Mouse (Mus musculus) heart, embryonic 11.5 days (tissue): ENCODE results near the gene Lrsam1. TPM values are rescaled to one million over a fixed set of nuclear protein-coding genes. Genes with fewer than 3 reads are reported as not detected.
A peak's percentile ranks its signal among the peaks of the same experiment; 100 is the strongest.

ENCODE experiments used
- ATAC-seq: fragments of 200-750 bp; cut with Nextera tagmentation; replicated peaks from 2 replicates; pipeline ENCODE4 v1.8.0; 2017; ENCODE audit warnings: moderate library complexity; ENCODE audit not compliant: insufficient number of reproducible peaks, low FRiP score, low TSS enrichment
- H3K27ac ChIP-seq: fragments of 300-500 bp; sonication (generic); 2 replicates; pipeline ENCODE4 v1.5.1; 2014; ENCODE audit warnings: mild to moderate bottlenecking, low read depth, low read length
- H3K27me3 ChIP-seq: fragments of 300-500 bp; sonication (generic); 2 replicates; pipeline ENCODE4 v1.6.1; 2014; ENCODE audit warnings: mild to moderate bottlenecking, low read length, mixed read lengths; ENCODE audit not compliant: control insufficient read depth, insufficient read depth
- H3K36me3 ChIP-seq: fragments of 300-500 bp; sonication (generic); 2 replicates; pipeline ENCODE4 v1.6.1; 2014; ENCODE audit warnings: mild to moderate bottlenecking, low read length, moderate library complexity, mixed read lengths; ENCODE audit not compliant: control insufficient read depth, insufficient read depth
- H3K4me1 ChIP-seq: fragments of 300-500 bp; sonication (generic); 2 replicates; pipeline ENCODE4 v1.6.1; 2014; ENCODE audit warnings: low read length; ENCODE audit not compliant: control insufficient read depth, insufficient read depth
- H3K4me2 ChIP-seq: fragments of 300-500 bp; sonication (generic); 2 replicates; pipeline ENCODE4 v1.6.1; 2014; ENCODE audit warnings: mild to moderate bottlenecking, moderate library complexity
- H3K4me3 ChIP-seq: fragments of 300-500 bp; sonication (generic); 2 replicates; pipeline ENCODE4 v1.5.1; 2014; ENCODE audit warnings: low read depth, low read length
- H3K9ac ChIP-seq: fragments of 300-500 bp; sonication (generic); 2 replicates; pipeline ENCODE4 v1.6.1; 2014; ENCODE audit warnings: mild to moderate bottlenecking, low read depth, low read length, moderate library complexity
- H3K9me3 ChIP-seq: fragments of 300-500 bp; sonication (generic); replicated peaks from 2 replicates; pipeline ENCODE4 v1.6.1; 2016; ENCODE audit warnings: low read length; ENCODE audit not compliant: control insufficient read depth
- WGBS: fragments of 180-500 bp; shearing (Covaris S2); extraction: QIAGEN DNeasy Blood & Tissue Kit; methylation state at CpG from one replicate; pipeline ENCODE4 v1.1.7; 2014; ENCODE audit not compliant: insufficient replicate concordance; 5-methylcytosine and 5-hydroxymethylcytosine counted together
- polyA plus RNA-seq: library from polyadenylated mRNA; unstranded; fragments of >200 nt; fragmentation: Nextera tagmentation; extraction: Ambion mirVana; gene quantifications from 2 replicates; pipeline ENCODE4 v1.2.1, GENCODE M21; 2014

The Lrsam1 gene
- polyA plus RNA-seq, 1 experiment from 2014 or later = 6.7 TPM

DNA sequence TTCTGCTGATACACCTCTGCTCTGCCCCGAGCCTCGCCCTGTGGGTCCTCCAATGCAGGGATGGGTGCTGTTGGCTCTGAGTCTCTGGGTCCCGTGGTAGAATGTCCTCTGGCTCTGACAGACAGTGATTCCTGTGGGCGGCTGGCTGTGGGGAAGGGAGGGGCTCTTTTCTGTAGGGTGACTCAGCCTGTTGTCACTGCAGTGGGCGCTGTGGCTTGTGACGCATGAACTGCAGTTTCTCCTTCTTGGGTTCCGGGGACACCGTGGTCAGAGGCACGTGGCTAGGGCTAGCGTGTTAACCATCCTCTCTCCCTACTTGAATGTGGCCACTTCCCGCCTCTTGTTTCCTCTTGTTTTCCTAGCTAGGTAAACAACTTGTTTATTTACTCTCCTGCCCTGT lies 43.9 kb downstream of the Lrsam1 start:
- no peak for ATAC-seq
- H3K27ac ChIP-seq = no peak overlapping the region
- H3K4me2 ChIP-seq = no peak overlapping the region
- H3K4me1 ChIP-seq = peaks cover 18% of the 10 kb centered on the region
- H3K27me3 ChIP-seq = no peaks in the 10 kb centered on the region
- 79% methylated on average over 11 of the region's 11 CpGs for WGBS
- no peak overlapping the region for H3K9ac ChIP-seq
- H3K36me3 ChIP-seq = peaks cover 29% of the 10 kb centered on the region
- no peak overlapping the region for H3K4me3 ChIP-seq
- H3K9me3 ChIP-seq = no peaks in the 10 kb centered on the region

DNA sequence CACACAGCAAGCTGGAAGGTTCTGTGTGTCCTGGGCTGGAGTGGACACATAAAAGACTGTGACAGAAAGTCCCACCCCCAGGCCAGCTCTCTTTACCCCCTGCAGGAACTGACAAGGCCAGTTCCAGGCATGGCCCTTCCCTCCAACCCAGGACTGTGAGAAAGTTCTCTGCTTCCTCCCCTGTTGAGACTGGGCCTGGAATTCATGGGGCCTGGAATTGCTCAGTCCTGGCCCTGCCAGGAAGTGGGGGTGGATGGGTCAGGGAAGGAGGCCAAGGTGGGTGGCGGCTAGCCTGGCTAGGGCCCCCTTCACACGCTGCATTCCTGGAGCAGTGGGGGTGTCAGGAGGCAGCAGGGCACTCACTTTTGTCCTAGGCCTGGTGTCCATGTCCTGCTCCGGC lies 46.5 kb downstream of the Lrsam1 start:
- no peak overlapping the region; the same call in 1 of the 2 replicates for H3K9ac ChIP-seq
- H3K36me3 ChIP-seq = peaks cover 18% of the 10 kb centered on the region
- no peaks in the 10 kb centered on the region for H3K9me3 ChIP-seq
- peak; percentile 76 for ATAC-seq
- no peak overlapping the region for H3K4me2 ChIP-seq
- H3K4me1 ChIP-seq = peaks cover 18% of the 10 kb centered on the region
- H3K4me3 ChIP-seq = no peak overlapping the region
- H3K27me3 ChIP-seq = no peaks in the 10 kb centered on the region
- WGBS = 18% methylated on average over 3 of the region's 3 CpGs
- peak overlapping the region; percentile 96 for H3K27ac ChIP-seq

DNA sequence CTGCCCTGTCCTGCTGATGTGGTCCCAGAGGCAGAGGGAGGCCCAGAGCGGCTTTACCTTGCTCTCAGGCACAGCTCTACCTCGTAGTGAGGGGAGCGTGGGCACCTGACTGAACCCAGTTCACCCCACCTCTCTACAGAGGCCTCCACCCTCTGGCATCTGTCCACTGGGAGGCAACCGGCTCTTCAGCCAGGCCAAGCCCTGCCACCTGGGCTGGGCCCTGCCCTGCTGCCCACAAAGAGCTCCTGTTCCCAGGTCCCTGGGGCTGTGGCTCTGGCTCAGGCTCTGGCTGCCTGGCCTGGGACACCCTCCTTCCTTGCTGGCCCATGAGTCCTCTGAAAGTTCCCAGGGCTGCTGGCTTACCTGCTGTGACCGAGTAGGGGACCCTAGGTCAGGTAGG lies 47.1 kb downstream of the Lrsam1 start:
- Histone ChIP-seq H3K27ac (peak overlapping the region; percentile 96), H3K9me3 (no peaks in the 10 kb centered on the region), H3K9ac (peak overlapping the region; percentile 46), H3K4me3 (no peak overlapping the region), H3K4me1 (peaks cover 18% of the 10 kb centered on the region), H3K27me3 (no peaks in the 10 kb centered on the region), H3K4me2 (no peak overlapping the region), H3K36me3 (peaks cover 12% of the 10 kb centered on the region)
- WGBS = 65% methylated on average over 5 of the region's 5 CpGs
- ATAC-seq = 0 out of 2 replicates have a peak, but pooled peaks have one; percentile 10

DNA sequence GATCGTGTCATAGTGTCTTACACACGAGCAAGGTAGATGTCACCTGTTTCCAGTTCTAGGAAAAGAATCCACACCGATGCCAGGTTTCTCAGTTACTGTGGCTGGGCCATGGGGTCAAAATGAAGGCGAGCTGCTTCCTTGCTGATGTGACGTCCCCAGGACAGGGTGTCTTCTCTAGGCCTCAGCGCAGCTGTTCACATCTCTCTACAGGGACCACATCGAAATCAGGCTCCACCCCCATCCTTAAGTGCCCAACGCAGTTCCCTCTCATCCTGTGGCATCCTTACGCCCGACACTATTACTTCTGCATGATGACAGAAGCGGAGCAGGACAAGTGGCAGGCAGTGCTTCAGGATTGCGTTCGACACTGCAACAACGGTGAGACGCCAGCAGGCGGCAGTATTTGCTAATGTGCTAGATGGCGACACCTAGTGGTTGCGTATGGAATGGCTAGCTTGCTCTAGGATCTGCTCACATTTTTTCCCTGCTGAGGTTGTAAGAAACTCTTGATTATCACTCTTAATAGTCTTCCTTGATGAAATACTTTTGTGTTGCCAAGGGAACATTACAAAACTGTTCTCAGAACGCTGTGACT lies 49.1 kb downstream of the Lrsam1 start:
- 27% methylated on average over 19 of the region's 19 CpGs for WGBS
- Histone ChIP-seq H3K4me1 (peaks cover 39% of the 10 kb centered on the region), H3K36me3 (peaks cover 8% of the 10 kb centered on the region; the same call in 1 of the 2 replicates), H3K9ac (no peak overlapping the region), H3K4me2 (no peak overlapping the region), H3K27me3 (no peaks in the 10 kb centered on the region), H3K27ac (no peak overlapping the region), H3K9me3 (no peaks in the 10 kb centered on the region), H3K4me3 (no peak overlapping the region)
- ATAC-seq = no peak

DNA sequence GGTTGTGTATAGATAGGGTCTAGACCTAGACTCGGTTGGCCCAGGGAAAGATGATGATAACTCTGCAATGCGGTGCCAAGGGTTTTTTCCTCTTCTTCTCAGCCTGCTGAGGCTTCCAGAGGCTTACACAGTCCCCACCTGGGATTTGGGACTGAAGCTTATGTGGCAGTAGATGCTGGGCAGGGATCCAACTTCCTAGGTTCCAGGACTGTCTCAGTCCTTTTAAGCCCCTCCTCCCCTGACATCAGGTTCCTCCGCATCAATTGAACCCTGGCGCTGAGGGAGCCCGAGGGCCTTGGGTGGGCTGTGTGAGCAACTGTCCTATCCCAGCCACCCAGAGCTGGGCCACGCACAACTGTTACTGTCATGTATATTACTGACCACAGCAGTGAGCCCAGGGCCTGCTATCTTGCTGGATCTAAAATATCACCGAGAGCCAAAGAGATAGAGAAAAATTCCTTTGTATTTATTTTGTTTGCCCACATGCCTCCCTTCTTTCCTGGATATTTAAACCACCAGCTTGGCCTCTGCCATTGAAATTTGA lies 49.7 kb downstream of the Lrsam1 start:
- Histone ChIP-seq H3K27ac (no peak overlapping the region), H3K36me3 (peaks cover 8% of the 10 kb centered on the region; the same call in 1 of the 2 replicates), H3K4me2 (no peak overlapping the region), H3K4me3 (no peak overlapping the region), H3K9ac (no peak overlapping the region), H3K9me3 (no peaks in the 10 kb centered on the region), H3K4me1 (peaks cover 45% of the 10 kb centered on the region), H3K27me3 (no peaks in the 10 kb centered on the region)
- ATAC-seq = no peak
- WGBS = 76% methylated on average over 7 of the region's 7 CpGs

DNA sequence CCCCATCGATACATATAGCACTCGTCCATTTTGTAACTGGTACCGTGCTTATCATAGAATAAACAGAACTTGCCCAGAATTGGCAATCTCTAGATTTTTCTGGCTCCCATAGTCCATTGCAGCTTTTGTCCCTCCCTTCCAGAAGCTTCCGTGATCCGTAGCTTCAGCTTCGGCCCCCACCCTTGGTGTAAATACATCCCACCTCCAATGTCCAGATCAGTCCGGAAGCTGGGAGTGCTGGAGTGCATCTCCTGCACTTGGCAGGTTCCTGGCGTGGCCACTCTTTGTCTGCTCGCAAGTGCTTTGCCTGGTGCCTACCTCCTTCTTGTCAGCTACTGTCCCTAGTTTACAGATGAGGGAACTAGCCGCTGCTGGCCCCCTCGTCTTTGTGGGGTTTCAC lies 52.6 kb downstream of the Lrsam1 start:
- Histone ChIP-seq H3K4me1 (peaks cover 52% of the 10 kb centered on the region), H3K27ac (peak overlapping the region; percentile 91), H3K4me2 (peak overlapping the region; percentile 44), H3K4me3 (no peak overlapping the region), H3K9ac (peak overlapping the region; percentile 44), H3K27me3 (no peaks in the 10 kb centered on the region), H3K36me3 (peaks cover 4% of the 10 kb centered on the region; the same call in 1 of the 2 replicates), H3K9me3 (no peaks in the 10 kb centered on the region)
- 20% methylated on average over 11 of the region's 11 CpGs for WGBS
- peak; percentile 24; the same call in 1 of the 2 replicates for ATAC-seq

DNA sequence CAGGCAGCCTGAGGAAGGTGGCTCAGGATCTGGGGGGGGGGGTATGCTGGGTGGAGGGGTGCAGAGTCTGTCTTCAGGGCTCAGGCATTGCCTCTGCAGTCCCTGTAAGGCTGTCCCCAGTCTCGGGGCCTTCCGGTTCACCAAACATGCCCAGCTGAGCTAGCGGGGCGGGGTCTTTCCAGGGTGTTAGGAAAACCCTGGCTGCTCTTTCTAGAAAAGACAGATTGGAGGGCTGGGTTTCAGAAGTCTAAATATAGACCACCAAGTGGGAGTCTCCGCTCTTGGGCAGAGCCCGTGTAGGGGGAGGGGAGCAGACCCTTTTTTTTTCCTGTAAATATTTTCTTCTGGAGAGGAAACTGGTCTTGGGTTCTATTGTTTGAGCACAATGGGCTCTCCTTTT lies 53.1 kb downstream of the Lrsam1 start:
- H3K27ac ChIP-seq = peak overlapping the region; percentile 91
- H3K9ac ChIP-seq = peak overlapping the region; percentile 44; the same call in 1 of the 2 replicates
- H3K36me3 ChIP-seq = peaks cover 4% of the 10 kb centered on the region; the same call in 1 of the 2 replicates
- 7% methylated on average over 6 of the region's 6 CpGs for WGBS
- H3K9me3 ChIP-seq = no peaks in the 10 kb centered on the region
- H3K4me2 ChIP-seq = peak overlapping the region; percentile 44
- H3K27me3 ChIP-seq = no peaks in the 10 kb centered on the region
- no peak overlapping the region for H3K4me3 ChIP-seq
- ATAC-seq = peak; percentile 67
- H3K4me1 ChIP-seq = peaks cover 57% of the 10 kb centered on the region

DNA sequence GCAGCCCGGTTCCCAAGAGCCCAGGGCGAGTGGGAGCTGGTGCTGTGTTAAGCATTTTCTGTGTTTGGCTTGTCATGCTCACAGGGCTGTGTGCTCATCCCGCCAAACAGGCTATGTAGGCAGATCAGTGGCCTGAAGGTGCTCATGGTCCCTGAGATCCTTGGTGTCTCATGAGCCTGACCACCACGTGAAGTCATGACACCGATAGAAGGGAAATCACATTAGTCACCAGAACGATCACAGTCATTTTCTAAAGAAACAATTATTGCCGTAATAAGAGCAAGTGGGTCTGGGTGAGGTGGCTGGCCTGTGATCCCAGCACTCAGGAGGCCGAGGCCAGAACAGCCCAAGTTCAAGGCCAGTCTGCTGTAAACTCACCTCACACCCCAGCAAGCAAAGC lies 54.0 kb downstream of the Lrsam1 start:
- Histone ChIP-seq H3K4me1 (peaks cover 59% of the 10 kb centered on the region), H3K27me3 (no peaks in the 10 kb centered on the region), H3K36me3 (no peaks in the 10 kb centered on the region), H3K4me2 (no peak overlapping the region), H3K4me3 (no peak overlapping the region), H3K27ac (peak overlapping the region; percentile 91), H3K9ac (no peak overlapping the region), H3K9me3 (no peaks in the 10 kb centered on the region)
- WGBS = 55% methylated on average over 8 of the region's 8 CpGs
- ATAC-seq = no peak

DNA sequence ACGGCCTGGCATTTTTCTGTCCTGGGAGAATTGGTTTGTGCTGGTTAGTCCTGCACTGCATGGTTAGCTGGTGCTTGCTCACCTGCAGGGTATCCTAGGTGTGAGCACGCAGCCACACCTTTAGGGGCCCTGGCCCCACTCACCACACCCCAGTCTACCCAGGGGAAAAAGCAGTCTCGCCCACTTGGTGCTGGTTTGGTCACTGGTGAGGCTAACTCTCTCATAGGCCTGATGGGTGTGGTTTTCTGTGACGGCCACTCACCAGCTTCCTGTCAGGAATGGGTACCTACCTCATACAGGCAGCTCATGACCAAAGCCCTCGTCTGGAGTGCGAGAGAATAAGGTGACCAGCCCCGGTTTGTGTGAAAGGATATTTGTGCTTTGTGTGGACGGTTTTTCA lies 56.1 kb downstream of the Lrsam1 start:
- H3K36me3 ChIP-seq = no peaks in the 10 kb centered on the region
- 71% methylated on average over 8 of the region's 8 CpGs for WGBS
- no peak for ATAC-seq
- H3K27ac ChIP-seq = no peak overlapping the region; the same call in 1 of the 2 replicates
- no peak overlapping the region for H3K4me3 ChIP-seq
- H3K4me2 ChIP-seq = no peak overlapping the region
- H3K27me3 ChIP-seq = no peaks in the 10 kb centered on the region
- no peaks in the 10 kb centered on the region for H3K9me3 ChIP-seq
- peaks cover 59% of the 10 kb centered on the region for H3K4me1 ChIP-seq
- H3K9ac ChIP-seq = no peak overlapping the region
